Mouse (Mus musculus) E14TG2a.4 (cell line): ENCODE results near the gene Tmbim1.

Experiments
- CTCF ChIP-seq: conservative IDR thresholded peaks from 2 replicates; pipeline ENCODE4 v1.5.1; 2014; ENCODE audit warnings: low read length
- POU5F1 ChIP-seq: IDR thresholded peaks from 2 replicates; pipeline ENCODE4 v1.6.1; 2014; ENCODE audit warnings: low read length, borderline replicate concordance

DNA sequence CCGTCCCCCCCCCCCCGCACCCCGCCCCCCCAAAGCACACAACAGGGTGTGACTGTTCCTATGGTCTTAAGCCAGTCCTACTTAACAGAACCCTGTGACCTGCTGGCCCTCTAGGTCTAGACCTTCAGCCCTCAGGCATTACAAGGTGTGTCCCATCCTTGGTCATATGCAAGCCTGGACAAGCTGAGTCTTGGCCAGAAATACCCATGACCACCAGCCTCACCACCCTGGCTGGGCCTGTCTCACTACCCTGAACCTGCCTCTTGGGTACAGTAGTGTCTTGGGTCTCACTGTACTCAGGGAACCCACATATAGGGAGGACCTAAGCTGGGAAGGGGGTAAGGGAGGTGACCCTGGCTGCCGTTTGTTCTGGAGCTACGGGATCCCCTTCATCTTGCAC, 32.6 kb upstream of the Tmbim1 start:
- TF ChIP-seq CTCF: no peak
- TF ChIP-seq POU5F1: no peak
